ENCODE assay signal across 12 mouse cellular contexts in genomic region chr15:3580216-3580615, GRCm38 (mm10). TPM values are rescaled to one million over a fixed set of nuclear protein-coding genes. Genes with fewer than 3 reads are reported as not detected.
DNase-seq lines count a peak whose midpoint lies in the region; ATAC-seq and TF ChIP-seq lines count a peak whose summit lies in the region.
"Had no signal": no experiment of that assay in that cellular context is flagged by ENCODE, and none has a peak within 500 bp of the region (broad histone marks: within the 10 kb centered on the region; RNA-seq: fewer than 3 reads in every experiment).

No protein-coding gene starts in this region.

- no peak overlapping the region for H3K4me3 ChIP-seq in forebrain, postnatal 0 days (ENCODE audit: low read depth, low read length)
- no peak overlapping the region for H3K4me3 ChIP-seq in forebrain, embryonic 15.5 days
- no peak overlapping the region for H3K4me3 ChIP-seq in limb, embryonic 12.5 days (replicated peaks)
- no peak overlapping the region for H3K4me3 ChIP-seq in limb, embryonic 10.5 days
- H3K4me3 ChIP-seq in intestine, embryonic 15.5 days (replicated peaks), result peak overlapping the region; percentile 22
- H3K4me3 ChIP-seq: midbrain, embryonic 10.5 days had no signal

- H3K27ac ChIP-seq in forebrain, postnatal 0 days (ENCODE audit: low read depth, low read length), result no peak overlapping the region
- no peak overlapping the region for H3K27ac ChIP-seq in forebrain, embryonic 15.5 days (replicated peaks)
- no peak overlapping the region for H3K27ac ChIP-seq in limb, embryonic 12.5 days
- H3K27ac ChIP-seq in limb, embryonic 10.5 days, result no peak overlapping the region
- peak overlapping the region; percentile 18; the same call in 1 of the 2 replicates for H3K27ac ChIP-seq in intestine, embryonic 15.5 days
- H3K27ac ChIP-seq: midbrain, embryonic 10.5 days had no signal

- peak; percentile 15 for ATAC-seq in forebrain, postnatal 0 days
- no peak; the same call in 1 of the 2 replicates for ATAC-seq in forebrain, embryonic 15.5 days (replicated peaks)
- ATAC-seq in limb, embryonic 12.5 days (ENCODE audit: insufficient number of reproducible peaks, insufficient read depth, low FRiP score, low TSS enrichment, low read depth), result no peak
- ATAC-seq in intestine, embryonic 15.5 days, result 0 out of 2 replicates have a peak, but pooled peaks have one; percentile 13
- ATAC-seq: activated CD4-positive, CD25-positive, alpha-beta regulatory T cell, adult 4 months; CD4-positive, CD25-positive, alpha-beta regulatory T cell, adult 4 months; hindbrain, embryonic 16.5 days had no signal

- 74% methylated on average over 2 of the region's 2 CpGs for WGBS in forebrain, postnatal 0 days
- WGBS in forebrain, embryonic 15.5 days, result 85% methylated on average over 2 of the region's 2 CpGs
- WGBS in limb, embryonic 12.5 days, result 32% methylated on average over 2 of the region's 2 CpGs
- 64% methylated on average over 2 of the region's 2 CpGs for WGBS in limb, embryonic 10.5 days
- WGBS in intestine, embryonic 15.5 days, result 13% methylated on average over 2 of the region's 2 CpGs

- H3K36me3 ChIP-seq in forebrain, postnatal 0 days (ENCODE audit: insufficient read depth), result no peaks in the 10 kb centered on the region
- no peaks in the 10 kb centered on the region for H3K36me3 ChIP-seq in forebrain, embryonic 15.5 days
- no peaks in the 10 kb centered on the region for H3K36me3 ChIP-seq in limb, embryonic 12.5 days
- H3K36me3 ChIP-seq in limb, embryonic 10.5 days, result no peaks in the 10 kb centered on the region
- no peaks in the 10 kb centered on the region for H3K36me3 ChIP-seq in intestine, embryonic 15.5 days
- H3K36me3 ChIP-seq: midbrain, embryonic 10.5 days had no signal

- H3K9me3 ChIP-seq in forebrain, postnatal 0 days (ENCODE audit: low read length), result no peaks in the 10 kb centered on the region
- no peaks in the 10 kb centered on the region for H3K9me3 ChIP-seq in forebrain, embryonic 15.5 days
- no peaks in the 10 kb centered on the region for H3K9me3 ChIP-seq in limb, embryonic 12.5 days
- no peaks in the 10 kb centered on the region for H3K9me3 ChIP-seq in limb, embryonic 10.5 days (replicated peaks)
- H3K9me3 ChIP-seq in intestine, embryonic 15.5 days, result no peaks in the 10 kb centered on the region
- H3K9me3 ChIP-seq: midbrain, embryonic 10.5 days had no signal

- peak; percentile 75 for DNase-seq in forebrain, postnatal 0 days
- no peak for DNase-seq in limb, embryonic 10.5 days (ENCODE audit: low spot score)
- DNase-seq in lung, postnatal 4 days, result peak; percentile 64 to 74
- no peak for DNase-seq in thymus, adult 18-20 months
- no peak for DNase-seq in layer of hippocampus, adult 9-11 months

- no peaks in the 10 kb centered on the region for H3K4me1 ChIP-seq in forebrain, postnatal 0 days (ENCODE audit: insufficient read depth)
- peaks cover 14% of the 10 kb centered on the region for H3K4me1 ChIP-seq in forebrain, embryonic 15.5 days
- peaks cover 9% of the 10 kb centered on the region for H3K4me1 ChIP-seq in limb, embryonic 12.5 days (replicated peaks)
- H3K4me1 ChIP-seq in limb, embryonic 10.5 days, result peaks cover 25% of the 10 kb centered on the region
- peaks cover 21% of the 10 kb centered on the region; the same call in 1 of the 2 replicates for H3K4me1 ChIP-seq in intestine, embryonic 15.5 days (replicated peaks)

- no peak overlapping the region for H3K9ac ChIP-seq in forebrain, postnatal 0 days
- no peak overlapping the region for H3K9ac ChIP-seq in forebrain, embryonic 15.5 days (replicated peaks)
- H3K9ac ChIP-seq in limb, embryonic 12.5 days (replicated peaks), result no peak overlapping the region
- no peak overlapping the region for H3K9ac ChIP-seq in intestine, embryonic 15.5 days

- peaks cover 8% of the 10 kb centered on the region for H3K27me3 ChIP-seq in forebrain, postnatal 0 days (ENCODE audit: insufficient read depth, low read length)
- H3K27me3 ChIP-seq in forebrain, embryonic 15.5 days, result no peaks in the 10 kb centered on the region
- no peaks in the 10 kb centered on the region for H3K27me3 ChIP-seq in limb, embryonic 12.5 days
- H3K27me3 ChIP-seq in limb, embryonic 10.5 days (ENCODE audit: low read depth, poor library complexity, severe bottlenecking), result no peaks in the 10 kb centered on the region
- no peaks in the 10 kb centered on the region for H3K27me3 ChIP-seq in intestine, embryonic 15.5 days (replicated peaks)

- H3K4me2 ChIP-seq in forebrain, postnatal 0 days (ENCODE audit: low read depth), result no peak overlapping the region
- H3K4me2 ChIP-seq in forebrain, embryonic 15.5 days (replicated peaks), result no peak overlapping the region
- H3K4me2 ChIP-seq in limb, embryonic 12.5 days, result peak overlapping the region; percentile 38
- peak overlapping the region; percentile 58 for H3K4me2 ChIP-seq in intestine, embryonic 15.5 days (replicated peaks)

- TF ChIP-seq CTCF in forebrain, postnatal 0 days (IDR thresholded peaks at IDR 0.05; ENCODE audit: low read depth), result no peak

RNA-seq across cellular contexts. Expression of gene Ghr, which starts 3.1 kb away (rescaled TPM):
- total RNA-seq in forebrain, postnatal 0 days (2014; rRNA removed), result 4.6 and 8.0 TPM in 2 replicates
- polyA plus RNA-seq in forebrain, postnatal 0 days (2015; fragmentation: Nextera tagmentation; extraction: Ambion mirVana), result 4.9 and 5.7 TPM in 2 replicates
- polyA plus RNA-seq in forebrain, embryonic 15.5 days (2015; fragmentation: Nextera tagmentation; extraction: Ambion mirVana), result 4.9 and 6.3 TPM in 2 replicates
- 35.8 and 44.8 TPM in 2 replicates for polyA plus RNA-seq in limb, embryonic 12.5 days (2016; fragmentation: Nextera tagmentation; extraction: Ambion mirVana)
- polyA plus RNA-seq in limb, embryonic 10.5 days (2016; fragmentation: Nextera tagmentation; extraction: Ambion mirVana), result 12.9 and 18.1 TPM in 2 replicates
- polyA plus RNA-seq in intestine, embryonic 15.5 days (2015; fragmentation: Nextera tagmentation; extraction: Ambion mirVana), result 103 and 111 TPM in 2 replicates
- polyA plus RNA-seq: CD4-positive, CD25-positive, alpha-beta regulatory T cell, adult 4 months had no signal

Comparison
In these comparisons a context has a peak if more than half of its experiments do, and no peak if none do; other contexts are left out.
1. ATAC-seq: peak in forebrain, postnatal 0 days (single experiment) and intestine, embryonic 15.5 days (single experiment); none in forebrain, embryonic 15.5 days (single experiment) and limb, embryonic 12.5 days (single experiment).
2. DNase-seq: peak in forebrain, postnatal 0 days (single experiment) and lung, postnatal 4 days (2 of 2); none in limb, embryonic 10.5 days (single experiment), thymus, adult 18-20 months (0 of 2) and layer of hippocampus, adult 9-11 months (single experiment).
3. H3K4me2 ChIP-seq: peak in limb, embryonic 12.5 days (single experiment) and intestine, embryonic 15.5 days (single experiment); none in forebrain, postnatal 0 days (single experiment) and forebrain, embryonic 15.5 days (single experiment).